In genomic region chr2:118926998-118927739, GRCm38 (mm10) we compare ENCODE assay signal across 8 mouse cellular contexts. TPM values are rescaled to one million over a fixed set of nuclear protein-coding genes. Genes with fewer than 3 reads are reported as not detected.
DNase-seq lines count a peak whose midpoint lies in the region; ATAC-seq and TF ChIP-seq lines count a peak whose summit lies in the region.

No protein-coding gene starts in this region.

- H3K9me3 ChIP-seq in CH12.LX (replicated peaks; ENCODE audit: low read length) = no peaks in the 10 kb centered on the region
- H3K9me3 ChIP-seq in liver, postnatal 0 days (ENCODE audit: low read length) = no peaks in the 10 kb centered on the region

- H3K36me3 ChIP-seq in CH12.LX (replicated peaks in 1 of 2; ENCODE audit: control insufficient read depth in 1 of 2, insufficient read depth in 1 of 2, low read length in 1 of 2) = peaks cover 20 to 44% of the 10 kb centered on the region in 2 experiments
- peaks cover 16% of the 10 kb centered on the region; the same call in 1 of the 2 replicates for H3K36me3 ChIP-seq in liver, postnatal 0 days (replicated peaks; ENCODE audit: insufficient read depth, low read length)

- in situ Hi-C loops in CH12.LX (cut with MboI; ENCODE audit: low pct_ligation_motif_present, low pct_unique_long_range_greater_than_20kb, low sequenced_read_pairs) = loop anchor here (5.0 kb wide), 1 partner anchor 35 kb away; no protein-coding TSS in a partner anchor

- no peak for TF ChIP-seq CTCF in CH12.LX (conservative IDR thresholded peaks at IDR 0.05 in 1 of 2, IDR thresholded peaks at IDR 0.05 in 1 of 2; ENCODE audit: low read depth in 2 of 2, low read length in 2 of 2)
- TF ChIP-seq CTCF in liver, postnatal 0 days (IDR thresholded peaks at IDR 0.05; ENCODE audit: low read depth) = no peak

- H3K27ac ChIP-seq in CH12.LX (ENCODE audit: insufficient read depth, low read depth) = no peak overlapping the region; the same call in 1 of the 2 replicates
- H3K27ac ChIP-seq in liver, postnatal 0 days (ENCODE audit: low read depth) = peak overlapping the region; percentile 49; the same call in 1 of the 2 replicates

- ATAC-seq in granulocyte monocyte progenitor cell, adult 5-6 weeks (replicated peaks; ENCODE audit: poor library complexity, severe bottlenecking) = peak; percentile 47
- ATAC-seq in liver, postnatal 0 days = no peak

- H3K79me2 ChIP-seq in CH12.LX (replicated peaks; ENCODE audit: control insufficient read depth, extremely low read depth, insufficient read depth, poor library complexity, severe bottlenecking) = no peaks in the 10 kb centered on the region

- H3K27me3 ChIP-seq in CH12.LX (replicated peaks) = no peaks in the 10 kb centered on the region
- no peaks in the 10 kb centered on the region for H3K27me3 ChIP-seq in liver, postnatal 0 days (ENCODE audit: insufficient read depth, low read length)

- no peak for TF ChIP-seq POLR2A in CH12.LX (IDR thresholded peaks at IDR 0.05; ENCODE audit: low read depth, low read length)

- TF ChIP-seq RAD21 in CH12.LX (IDR thresholded peaks at IDR 0.05; ENCODE audit: low read depth, low read length) = no peak

- TF ChIP-seq EP300 in CH12.LX (IDR thresholded peaks at IDR 0.05; ENCODE audit: low read length) = no peak
- TF ChIP-seq EP300 in liver, postnatal 0 days (IDR thresholded peaks at IDR 0.05; ENCODE audit: low read depth) = no peak

- H3K4me3 ChIP-seq in CH12.LX (replicated peaks in 1 of 3; ENCODE audit: low read depth in 2 of 3, low read length in 2 of 3, poor library complexity in 1 of 3) = peak overlapping the region; percentile 75 to 80 (median 78)
- H3K4me3 ChIP-seq in liver, postnatal 0 days (ENCODE audit: low read depth, low read length) = peak overlapping the region; percentile 85

- peak overlapping the region; percentile 50 for H3K9ac ChIP-seq in CH12.LX (ENCODE audit: insufficient read depth, low read depth)
- peak overlapping the region; percentile 72 for H3K9ac ChIP-seq in liver, postnatal 0 days (replicated peaks)

- H3K4me2 ChIP-seq in CH12.LX (ENCODE audit: insufficient read depth, low read depth, poor library complexity, severe bottlenecking) = peak overlapping the region; percentile 38
- H3K4me2 ChIP-seq in liver, postnatal 0 days (ENCODE audit: low read depth, low read length) = peak overlapping the region; percentile 100

- 29% methylated on average over 31 of the region's 31 CpGs for whole genome bisulfite sequencing in liver, postnatal 0 days (ENCODE audit: insufficient replicate concordance)

- DNase-seq in embryo, embryonic 10 days (ENCODE audit: low spot score) = peak; percentile 34
- no peak for DNase-seq in embryo, embryonic 9.5 days (ENCODE audit: extremely low spot score)
- no peak for DNase-seq in CH12.LX (ENCODE audit: extremely low read depth)
- DNase-seq in liver, postnatal 0 days = no peak
- DNase-seq in thymus, postnatal 4 days = peak; percentile 35
- DNase-seq in urinary bladder, postnatal 25 days (ENCODE audit: low spot score) = no peak
- DNase-seq in urinary bladder, adult 2 months (ENCODE audit: low spot score) = no peak

- dilution Hi-C loops in CH12.LX (cut with MboI; ENCODE audit: extremely low pct_ligation_motif_present, extremely low pct_unique_long_range_greater_than_20kb, low sequenced_read_pairs) = no loop called here

- H3K4me1 ChIP-seq in CH12.LX (ENCODE audit: control insufficient read depth in 1 of 2, insufficient read depth in 2 of 2) = peaks cover 19 to 58% of the 10 kb centered on the region in 2 experiments
- H3K4me1 ChIP-seq in liver, postnatal 0 days (ENCODE audit: insufficient read depth) = peaks cover 24% of the 10 kb centered on the region

TF ChIP-seq in CH12.LX, 34 proteins besides CTCF, POLR2A, EP300 and RAD21:
- 0 out of 2 replicates have a peak, but pooled peaks have one; percentile 6 for TF ChIP-seq MXI1 (IDR thresholded peaks at IDR 0.05; ENCODE audit: low read depth, low read length)
- TF ChIP-seq PAX5 (IDR thresholded peaks at IDR 0.05; ENCODE audit: low read length) = no peak
- TF ChIP-seq IRF4 (IDR thresholded peaks at IDR 0.05; ENCODE audit: low read depth, low read length) = no peak
- TF ChIP-seq MAX (IDR thresholded peaks at IDR 0.05; ENCODE audit: low read length) = peak; percentile 3; the same call in 1 of the 2 replicates
- peak; percentile 14; the same call in 1 of the 2 replicates for TF ChIP-seq ZMIZ1 (IDR thresholded peaks at IDR 0.05; ENCODE audit: low read depth, low read length)
- no peak for TF ChIP-seq MAFK (IDR thresholded peaks at IDR 0.05; ENCODE audit: insufficient replicate concordance, low read length)
- no peak for TF ChIP-seq UBTF (IDR thresholded peaks at IDR 0.05; ENCODE audit: low read depth, low read length)

RNA-seq across cellular contexts. Expression of gene Chst14, which starts 0.9 kb away (rescaled TPM):
- total RNA-seq in CH12.LX (2012; rRNA removed) (4.4 and 5.1 TPM in 2 replicates), CH12.LX (2014; rRNA removed) (3.1 and 4.7 TPM in 2 replicates)
- 6.7 and 8.4 TPM in 2 replicates for polyA plus RNA-seq in CH12.LX (2012; ENCODE audit: insufficient read length, low read depth)
- 8.4 and 11.4 TPM in 2 replicates for total RNA-seq in granulocyte monocyte progenitor cell, adult 5-6 weeks (2014; fragmentation: Nextera tagmentation)
- total RNA-seq in granulocyte monocyte progenitor cell, adult 5-6 weeks (2017) = 1.4 and 1.5 TPM in 2 replicates
- 4.0 and 4.5 TPM in 2 replicates for polyA plus RNA-seq in liver, postnatal 0 days (2015; fragmentation: Nextera tagmentation; extraction: Ambion mirVana)
- 19.9 and 20.7 TPM in 2 replicates for polyA plus RNA-seq in urinary bladder, adult 2 months (2012; rRNA removed)

RNA-seq across cellular contexts. Expression of gene Bahd1, which starts 27.0 kb away (rescaled TPM):
- total RNA-seq in CH12.LX (2012; rRNA removed) (28.7 and 32.1 TPM in 2 replicates), CH12.LX (2014; rRNA removed) (14.1 and 15.3 TPM in 2 replicates)
- polyA plus RNA-seq in CH12.LX (2012; ENCODE audit: insufficient read length, low read depth) = 37.5 and 37.8 TPM in 2 replicates
- 10.1 and 12.3 TPM in 2 replicates for total RNA-seq in granulocyte monocyte progenitor cell, adult 5-6 weeks (2014; fragmentation: Nextera tagmentation)
- 4.6 and 4.8 TPM in 2 replicates for total RNA-seq in granulocyte monocyte progenitor cell, adult 5-6 weeks (2017)
- 2.4 and 2.5 TPM in 2 replicates for polyA plus RNA-seq in liver, postnatal 0 days (2015; fragmentation: Nextera tagmentation; extraction: Ambion mirVana)
- 10.2 and 12.4 TPM in 2 replicates for polyA plus RNA-seq in urinary bladder, adult 2 months (2012; rRNA removed)

Comparison
In these comparisons a context has a peak if more than half of its experiments do, and no peak if none do; other contexts are left out.
1. DNase-seq: peak in embryo, embryonic 10 days (single experiment) and thymus, postnatal 4 days (single experiment); none in embryo, embryonic 9.5 days (single experiment), CH12.LX (single experiment), liver, postnatal 0 days (single experiment), urinary bladder, postnatal 25 days (single experiment) and urinary bladder, adult 2 months (single experiment).